8 mouse cellular contexts compared by ENCODE assay signal in the genomic region with DNA sequence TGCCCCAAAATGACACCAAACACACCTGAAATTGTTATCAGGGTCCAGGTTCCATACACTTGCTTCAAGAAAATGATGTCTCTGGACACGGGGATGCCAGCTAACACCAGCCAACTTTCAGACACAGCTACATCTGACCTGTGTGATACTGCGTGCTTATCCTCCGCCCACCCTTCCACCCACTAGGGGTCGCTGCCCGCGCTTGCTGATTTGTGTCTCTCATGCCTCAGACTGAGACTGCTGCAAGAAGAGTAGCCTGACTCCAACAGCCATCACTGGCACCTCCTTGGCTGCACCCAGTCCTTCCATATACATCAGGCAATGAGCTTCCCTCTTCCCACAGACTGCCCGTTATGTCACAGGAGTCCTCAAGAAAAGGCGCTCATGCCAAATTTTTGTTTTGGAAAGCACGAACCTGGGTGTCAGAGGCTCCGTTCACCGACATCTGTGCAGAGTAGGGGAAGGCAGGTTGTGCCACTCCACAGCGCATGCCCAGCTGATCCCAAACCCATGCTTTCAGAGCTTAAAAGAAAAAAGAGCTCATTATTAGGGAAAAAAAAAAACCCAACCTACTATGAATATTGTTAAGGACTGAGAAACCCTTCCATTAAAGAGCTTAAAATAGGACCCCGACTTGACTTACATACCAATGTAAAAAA. TPM values are rescaled to one million over a fixed set of nuclear protein-coding genes. Genes with fewer than 3 reads are reported as not detected.
DNase-seq lines count a peak whose midpoint lies in the region; ATAC-seq and TF ChIP-seq lines count a peak whose summit lies in the region.

No protein-coding gene starts in this region.

- no peak overlapping the region for H3K4me3 ChIP-seq in intestine, embryonic 14.5 days (ENCODE audit: low read depth, low read length)
- H3K4me3 ChIP-seq in intestine, embryonic 16.5 days (ENCODE audit: low read length): no peak overlapping the region
- H3K4me3 ChIP-seq in forebrain, embryonic 13.5 days: no peak overlapping the region
- no peak overlapping the region; the same call in 1 of the 2 replicates for H3K4me3 ChIP-seq in hindbrain, postnatal 0 days (ENCODE audit: low read length)
- H3K4me3 ChIP-seq in midbrain, embryonic 13.5 days (replicated peaks): no peak overlapping the region
- no peak overlapping the region for H3K4me3 ChIP-seq in stomach, postnatal 0 days (ENCODE audit: low read depth, low read length)

- H3K9me3 ChIP-seq in intestine, embryonic 14.5 days (ENCODE audit: control insufficient read depth, low read length): no peaks in the 10 kb centered on the region
- H3K9me3 ChIP-seq in intestine, embryonic 16.5 days (ENCODE audit: control insufficient read depth, low read length): no peaks in the 10 kb centered on the region
- H3K9me3 ChIP-seq in forebrain, embryonic 13.5 days (replicated peaks): no peaks in the 10 kb centered on the region
- H3K9me3 ChIP-seq in hindbrain, postnatal 0 days (ENCODE audit: low read length): no peaks in the 10 kb centered on the region
- H3K9me3 ChIP-seq in midbrain, embryonic 13.5 days: no peaks in the 10 kb centered on the region
- no peaks in the 10 kb centered on the region for H3K9me3 ChIP-seq in stomach, postnatal 0 days (ENCODE audit: control insufficient read depth, low read length)

- 0 out of 2 replicates have a peak, but pooled peaks have one; percentile 36 for ATAC-seq in intestine, embryonic 14.5 days (replicated peaks; ENCODE audit: low FRiP score, low TSS enrichment, low read depth)
- ATAC-seq in intestine, embryonic 16.5 days: no peak
- peak; percentile 85 for ATAC-seq in forebrain, embryonic 13.5 days
- ATAC-seq in hindbrain, postnatal 0 days: peak; percentile 86
- ATAC-seq in midbrain, embryonic 13.5 days: peak; percentile 80
- no peak for ATAC-seq in stomach, postnatal 0 days (ENCODE audit: low FRiP score, low TSS enrichment)

- H3K9ac ChIP-seq in intestine, embryonic 14.5 days (ENCODE audit: low read length): no peak overlapping the region
- H3K9ac ChIP-seq in intestine, embryonic 16.5 days (ENCODE audit: low read depth, low read length): no peak overlapping the region
- H3K9ac ChIP-seq in forebrain, embryonic 13.5 days: no peak overlapping the region
- no peak overlapping the region; the same call in 1 of the 2 replicates for H3K9ac ChIP-seq in hindbrain, postnatal 0 days (replicated peaks; ENCODE audit: low read length)
- H3K9ac ChIP-seq in midbrain, embryonic 13.5 days (replicated peaks): no peak overlapping the region
- no peak overlapping the region for H3K9ac ChIP-seq in stomach, postnatal 0 days (ENCODE audit: low read length)

- no peak for TF ChIP-seq EP300 in stomach, postnatal 0 days (optimal IDR thresholded peaks at IDR 0.05)

- no peaks in the 10 kb centered on the region for H3K27me3 ChIP-seq in intestine, embryonic 14.5 days (replicated peaks; ENCODE audit: control insufficient read depth, insufficient read depth, low read length)
- H3K27me3 ChIP-seq in intestine, embryonic 16.5 days (replicated peaks; ENCODE audit: control insufficient read depth, insufficient read depth, low read length): no peaks in the 10 kb centered on the region
- 0 out of 2 replicates have a peak, but pooled peaks cover 3% of the 10 kb centered on the region for H3K27me3 ChIP-seq in forebrain, embryonic 13.5 days
- H3K27me3 ChIP-seq in hindbrain, postnatal 0 days (ENCODE audit: insufficient read depth, low read length): no peaks in the 10 kb centered on the region
- H3K27me3 ChIP-seq in midbrain, embryonic 13.5 days: no peaks in the 10 kb centered on the region
- no peaks in the 10 kb centered on the region for H3K27me3 ChIP-seq in stomach, postnatal 0 days (ENCODE audit: control insufficient read depth, insufficient read depth, low read length)

- no peak overlapping the region for H3K27ac ChIP-seq in intestine, embryonic 14.5 days (ENCODE audit: low read depth)
- no peak overlapping the region for H3K27ac ChIP-seq in intestine, embryonic 16.5 days (ENCODE audit: low read length)
- H3K27ac ChIP-seq in forebrain, embryonic 13.5 days: no peak overlapping the region
- no peak overlapping the region for H3K27ac ChIP-seq in hindbrain, postnatal 0 days
- no peak overlapping the region for H3K27ac ChIP-seq in midbrain, embryonic 13.5 days
- H3K27ac ChIP-seq in stomach, postnatal 0 days (replicated peaks): no peak overlapping the region

- no peaks in the 10 kb centered on the region for H3K4me1 ChIP-seq in intestine, embryonic 14.5 days (replicated peaks; ENCODE audit: control insufficient read depth, insufficient read depth, low read length)
- no peaks in the 10 kb centered on the region for H3K4me1 ChIP-seq in intestine, embryonic 16.5 days (ENCODE audit: control insufficient read depth, insufficient read depth, low read length)
- no peaks in the 10 kb centered on the region for H3K4me1 ChIP-seq in forebrain, embryonic 13.5 days
- no peaks in the 10 kb centered on the region for H3K4me1 ChIP-seq in hindbrain, postnatal 0 days (ENCODE audit: insufficient read depth, low read length)
- H3K4me1 ChIP-seq in midbrain, embryonic 13.5 days (replicated peaks): no peaks in the 10 kb centered on the region
- H3K4me1 ChIP-seq in stomach, postnatal 0 days (replicated peaks; ENCODE audit: control insufficient read depth, insufficient read depth): no peaks in the 10 kb centered on the region

- H3K36me3 ChIP-seq in intestine, embryonic 14.5 days (ENCODE audit: control insufficient read depth, insufficient read depth, low read length): no peaks in the 10 kb centered on the region
- no peaks in the 10 kb centered on the region for H3K36me3 ChIP-seq in intestine, embryonic 16.5 days (ENCODE audit: control insufficient read depth, insufficient read depth, low read length)
- no peaks in the 10 kb centered on the region; the same call in 1 of the 2 replicates for H3K36me3 ChIP-seq in forebrain, embryonic 13.5 days (ENCODE audit: poor library complexity, severe bottlenecking)
- H3K36me3 ChIP-seq in hindbrain, postnatal 0 days (ENCODE audit: insufficient read depth, low read length): no peaks in the 10 kb centered on the region; the same call in 1 of the 2 replicates
- H3K36me3 ChIP-seq in midbrain, embryonic 13.5 days: 0 out of 2 replicates have a peak, but pooled peaks cover 5% of the 10 kb centered on the region
- H3K36me3 ChIP-seq in stomach, postnatal 0 days (ENCODE audit: control insufficient read depth, insufficient read depth, low read length): no peaks in the 10 kb centered on the region

- no peak overlapping the region for H3K4me2 ChIP-seq in intestine, embryonic 14.5 days (ENCODE audit: low read length)
- no peak overlapping the region for H3K4me2 ChIP-seq in intestine, embryonic 16.5 days (ENCODE audit: low read depth, low read length)
- no peak overlapping the region for H3K4me2 ChIP-seq in forebrain, embryonic 13.5 days
- no peak overlapping the region for H3K4me2 ChIP-seq in hindbrain, postnatal 0 days (ENCODE audit: low read depth, low read length)
- no peak overlapping the region for H3K4me2 ChIP-seq in midbrain, embryonic 13.5 days (replicated peaks)
- H3K4me2 ChIP-seq in stomach, postnatal 0 days (replicated peaks; ENCODE audit: low read depth): no peak overlapping the region

- 44% methylated on average over 13 of the region's 13 CpGs for WGBS in intestine, embryonic 14.5 days
- 38% methylated on average over 13 of the region's 13 CpGs for WGBS in intestine, embryonic 16.5 days
- 40% methylated on average over 13 of the region's 13 CpGs for WGBS in forebrain, embryonic 13.5 days
- 41% methylated on average over 13 of the region's 13 CpGs for WGBS in hindbrain, postnatal 0 days
- 41% methylated on average over 13 of the region's 13 CpGs for WGBS in midbrain, embryonic 13.5 days
- WGBS in stomach, postnatal 0 days: 37% methylated on average over 13 of the region's 13 CpGs

- DNase-seq in intestine, embryonic 14.5 days (ENCODE audit: low spot score): peak; percentile 83
- DNase-seq in c-Kit-positive CD71-positive TER-119-positive erythroid progenitor cells, embryonic 14.5 days (ENCODE audit: low spot score): peak; percentile 29
- DNase-seq in hindbrain, postnatal 0 days (ENCODE audit: low spot score): peak; percentile 88
- peak; percentile 38 to 85 for DNase-seq in left cerebral cortex, adult 9 months (ENCODE audit: low spot score in 2 of 2)
- peak; percentile 65 for DNase-seq in stomach, postnatal 0 days (ENCODE audit: low spot score)

- TF ChIP-seq CTCF in hindbrain, postnatal 0 days (IDR thresholded peaks at IDR 0.05; ENCODE audit: low read depth): peak; percentile 95
- TF ChIP-seq CTCF in stomach, postnatal 0 days (IDR thresholded peaks at IDR 0.05; ENCODE audit: low read depth): peak; percentile 83

RNA-seq across cellular contexts. Expression of a gene that starts 43.2 kb away (rescaled TPM):
- 0.26 and 0.27 TPM in 2 replicates for polyA plus RNA-seq in intestine, embryonic 14.5 days (2014; fragmentation: Nextera tagmentation; extraction: Ambion mirVana)
- 0.10 and 0.12 TPM in 2 replicates for polyA plus RNA-seq in intestine, embryonic 16.5 days (2015; fragmentation: Nextera tagmentation; extraction: Ambion mirVana)
- 10.5 and 11.4 TPM in 2 replicates for polyA plus RNA-seq in forebrain, embryonic 13.5 days (2015; fragmentation: Nextera tagmentation; extraction: Ambion mirVana)
- 157 and 198 TPM in 2 replicates for total RNA-seq in hindbrain, postnatal 0 days (2014; rRNA removed)
- polyA plus RNA-seq in hindbrain, postnatal 0 days (2015; fragmentation: Nextera tagmentation; extraction: Ambion mirVana): 25.0 and 28.6 TPM in 2 replicates
- 16.2 and 17.0 TPM in 2 replicates for polyA plus RNA-seq in midbrain, embryonic 13.5 days (2015; fragmentation: Nextera tagmentation; extraction: Ambion mirVana)
- 0.10 and 0.11 TPM in 2 replicates for polyA plus RNA-seq in stomach, postnatal 0 days (2015; fragmentation: Nextera tagmentation; extraction: Ambion mirVana)

Comparison
In these comparisons a context has a peak if more than half of its experiments do, and no peak if none do; other contexts are left out.
1. ATAC-seq: peak in intestine, embryonic 14.5 days (single experiment), forebrain, embryonic 13.5 days (single experiment), hindbrain, postnatal 0 days (single experiment) and midbrain, embryonic 13.5 days (single experiment); none in intestine, embryonic 16.5 days (single experiment) and stomach, postnatal 0 days (single experiment).
2. DNase-seq: peak in every context shown above with its lines; median percentile 88 in hindbrain, postnatal 0 days; 83 in intestine, embryonic 14.5 days; 65 in stomach, postnatal 0 days; 62 in left cerebral cortex, adult 9 months; 29 in c-Kit-positive CD71-positive TER-119-positive erythroid progenitor cells, embryonic 14.5 days.